10 mouse cellular contexts compared by ENCODE assay signal in genomic region chr9:67264896-67265295, GRCm38 (mm10).
DNase-seq lines count a peak whose midpoint lies in the region; ATAC-seq and TF ChIP-seq lines count a peak whose summit lies in the region.
"Had no signal": no experiment of that assay in that cellular context is flagged by ENCODE, and none has a peak within 500 bp of the region (broad histone marks: within the 10 kb centered on the region; RNA-seq: fewer than 3 reads in every experiment).

No protein-coding gene starts in this region.

- ATAC-seq in heart, embryonic 13.5 days (ENCODE audit: extremely low read depth, insufficient number of reproducible peaks, low FRiP score, low TSS enrichment) = no peak
- ATAC-seq in heart, embryonic 11.5 days (replicated peaks; ENCODE audit: insufficient number of reproducible peaks, low FRiP score, low TSS enrichment) = no peak
- no peak for ATAC-seq in midbrain, postnatal 0 days (ENCODE audit: low FRiP score)
- ATAC-seq in midbrain, embryonic 11.5 days (ENCODE audit: low FRiP score) = no peak
- no peak for ATAC-seq in stomach, embryonic 14.5 days (ENCODE audit: insufficient number of reproducible peaks, insufficient read depth, low FRiP score, low read depth)
- ATAC-seq in frontal cortex, adult (ENCODE audit: low TSS enrichment) = no peak

- WGBS in heart, embryonic 13.5 days = 32% methylated on average over 2 of the region's 2 CpGs
- WGBS in heart, embryonic 11.5 days (ENCODE audit: insufficient replicate concordance) = 54% methylated on average over 2 of the region's 2 CpGs
- WGBS in midbrain, postnatal 0 days = 42% methylated on average over 2 of the region's 2 CpGs
- 74% methylated on average over 2 of the region's 2 CpGs for WGBS in midbrain, embryonic 11.5 days
- WGBS in stomach, embryonic 14.5 days = 44% methylated on average over 2 of the region's 2 CpGs

- no peak overlapping the region for H3K4me3 ChIP-seq in heart, embryonic 13.5 days
- H3K4me3 ChIP-seq in heart, embryonic 11.5 days (ENCODE audit: low read depth, low read length) = no peak overlapping the region
- no peak overlapping the region for H3K4me3 ChIP-seq in midbrain, postnatal 0 days (ENCODE audit: low read depth, low read length)
- no peak overlapping the region for H3K4me3 ChIP-seq in midbrain, embryonic 11.5 days (ENCODE audit: low read depth, low read length)
- no peak overlapping the region for H3K4me3 ChIP-seq in stomach, embryonic 14.5 days (ENCODE audit: low read depth, low read length)
- H3K4me3 ChIP-seq: embryonic facial prominence, embryonic 12.5 days; limb, embryonic 15.5 days had no signal

- no peak overlapping the region for H3K4me2 ChIP-seq in heart, embryonic 13.5 days
- no peak overlapping the region for H3K4me2 ChIP-seq in heart, embryonic 11.5 days
- no peak overlapping the region for H3K4me2 ChIP-seq in midbrain, postnatal 0 days (ENCODE audit: low read depth, low read length, poor library complexity, severe bottlenecking)
- no peak overlapping the region for H3K4me2 ChIP-seq in midbrain, embryonic 11.5 days
- no peak overlapping the region for H3K4me2 ChIP-seq in stomach, embryonic 14.5 days (replicated peaks; ENCODE audit: low read depth, low read length)
- H3K4me2 ChIP-seq: embryonic facial prominence, embryonic 12.5 days; limb, embryonic 15.5 days had no signal

- TF ChIP-seq CTCF in midbrain, postnatal 0 days (IDR thresholded peaks at IDR 0.05) = no peak

- no peaks in the 10 kb centered on the region for H3K9me3 ChIP-seq in heart, embryonic 13.5 days
- no peaks in the 10 kb centered on the region for H3K9me3 ChIP-seq in heart, embryonic 11.5 days (replicated peaks; ENCODE audit: control insufficient read depth, low read length)
- no peaks in the 10 kb centered on the region for H3K9me3 ChIP-seq in midbrain, postnatal 0 days (ENCODE audit: low read length)
- H3K9me3 ChIP-seq in midbrain, embryonic 11.5 days (ENCODE audit: control insufficient read depth, low read length) = no peaks in the 10 kb centered on the region
- no peaks in the 10 kb centered on the region for H3K9me3 ChIP-seq in stomach, embryonic 14.5 days (ENCODE audit: control insufficient read depth, low read depth, low read length)
- H3K9me3 ChIP-seq: embryonic facial prominence, embryonic 12.5 days; limb, embryonic 15.5 days had no signal

- peak; percentile 67 for DNase-seq in midbrain, postnatal 0 days (ENCODE audit: low spot score)
- DNase-seq in midbrain, embryonic 11.5 days (ENCODE audit: low spot score, missing footprints) = no peak
- peak; percentile 47 for DNase-seq in kidney, adult 9 months
- DNase-seq in gastrocnemius, postnatal 10 days = no peak

- peaks cover 95% of the 10 kb centered on the region for H3K4me1 ChIP-seq in heart, embryonic 13.5 days
- peaks cover 33% of the 10 kb centered on the region for H3K4me1 ChIP-seq in heart, embryonic 11.5 days (ENCODE audit: control insufficient read depth, insufficient read depth, low read length)
- no peaks in the 10 kb centered on the region for H3K4me1 ChIP-seq in midbrain, postnatal 0 days (ENCODE audit: insufficient read depth, low read length)
- peaks cover 2% of the 10 kb centered on the region for H3K4me1 ChIP-seq in midbrain, embryonic 11.5 days (ENCODE audit: control insufficient read depth, insufficient read depth, low read length)
- H3K4me1 ChIP-seq in stomach, embryonic 14.5 days (ENCODE audit: control insufficient read depth, insufficient read depth, low read length) = peaks cover 13% of the 10 kb centered on the region; the same call in 1 of the 2 replicates

- H3K36me3 ChIP-seq in heart, embryonic 13.5 days = peaks cover 15% of the 10 kb centered on the region; the same call in 1 of the 2 replicates
- no peaks in the 10 kb centered on the region for H3K36me3 ChIP-seq in heart, embryonic 11.5 days (ENCODE audit: control insufficient read depth, insufficient read depth, low read length)
- 0 out of 2 replicates have a peak, but pooled peaks cover 3% of the 10 kb centered on the region for H3K36me3 ChIP-seq in midbrain, postnatal 0 days (ENCODE audit: insufficient read depth, low read length)
- no peaks in the 10 kb centered on the region for H3K36me3 ChIP-seq in midbrain, embryonic 11.5 days (ENCODE audit: control insufficient read depth, insufficient read depth, low read length)
- H3K36me3 ChIP-seq in stomach, embryonic 14.5 days (ENCODE audit: control insufficient read depth, insufficient read depth, low read length) = no peaks in the 10 kb centered on the region
- H3K36me3 ChIP-seq: embryonic facial prominence, embryonic 12.5 days; limb, embryonic 15.5 days had no signal

- peak overlapping the region; percentile 76 for H3K27ac ChIP-seq in heart, embryonic 13.5 days (replicated peaks)
- no peak overlapping the region for H3K27ac ChIP-seq in heart, embryonic 11.5 days (ENCODE audit: low read depth, low read length)
- no peak overlapping the region for H3K27ac ChIP-seq in midbrain, postnatal 0 days (ENCODE audit: low read depth, low read length)
- H3K27ac ChIP-seq in midbrain, embryonic 11.5 days (ENCODE audit: low read depth, low read length) = no peak overlapping the region
- 0 out of 2 replicates have a peak overlapping the region, but pooled peaks have one; percentile 21 for H3K27ac ChIP-seq in stomach, embryonic 14.5 days (ENCODE audit: low read length)
- H3K27ac ChIP-seq: embryonic facial prominence, embryonic 12.5 days; limb, embryonic 15.5 days had no signal

- H3K27me3 ChIP-seq in heart, embryonic 13.5 days (replicated peaks) = no peaks in the 10 kb centered on the region
- no peaks in the 10 kb centered on the region for H3K27me3 ChIP-seq in heart, embryonic 11.5 days (ENCODE audit: control insufficient read depth, insufficient read depth, low read length)
- no peaks in the 10 kb centered on the region for H3K27me3 ChIP-seq in midbrain, postnatal 0 days (ENCODE audit: insufficient read depth, low read length)
- no peaks in the 10 kb centered on the region for H3K27me3 ChIP-seq in midbrain, embryonic 11.5 days (ENCODE audit: control insufficient read depth, insufficient read depth, low read length)
- H3K27me3 ChIP-seq in stomach, embryonic 14.5 days (ENCODE audit: control insufficient read depth, insufficient read depth, low read length) = no peaks in the 10 kb centered on the region
- H3K27me3 ChIP-seq: embryonic facial prominence, embryonic 12.5 days; limb, embryonic 15.5 days had no signal

- no peak overlapping the region for H3K9ac ChIP-seq in heart, embryonic 13.5 days
- H3K9ac ChIP-seq in heart, embryonic 11.5 days (ENCODE audit: low read depth, low read length) = no peak overlapping the region
- H3K9ac ChIP-seq in midbrain, postnatal 0 days (replicated peaks; ENCODE audit: low read length, poor library complexity, severe bottlenecking) = no peak overlapping the region
- no peak overlapping the region for H3K9ac ChIP-seq in midbrain, embryonic 11.5 days (ENCODE audit: low read length)
- H3K9ac ChIP-seq in stomach, embryonic 14.5 days (replicated peaks; ENCODE audit: low read depth, low read length) = no peak overlapping the region
- H3K9ac ChIP-seq: embryonic facial prominence, embryonic 12.5 days; limb, embryonic 15.5 days had no signal

Comparison
In these comparisons a context has a peak if more than half of its experiments do, and no peak if none do; other contexts are left out.
1. H3K27ac ChIP-seq: peak in heart, embryonic 13.5 days (single experiment) and stomach, embryonic 14.5 days (single experiment); none in heart, embryonic 11.5 days (single experiment), midbrain, postnatal 0 days (single experiment) and midbrain, embryonic 11.5 days (single experiment).
2. DNase-seq: peak in midbrain, postnatal 0 days (single experiment) and kidney, adult 9 months (single experiment); none in midbrain, embryonic 11.5 days (single experiment) and gastrocnemius, postnatal 10 days (single experiment).